Mouse (Mus musculus): ENCODE measurements around the gene Bag5. TPM values are rescaled to one million over a fixed set of nuclear protein-coding genes. Genes with fewer than 3 reads are reported as not detected.
"Not testable (repeated sequence)": the region's sequence is repeated elsewhere in the genome, so short reads cannot be mapped to it uniquely, and the experiment has no call there.

The Bag5 gene
- polyA plus RNA-seq, 1 experiment from 2014 or later, result 71.5 TPM

GRCm38 (mm10) chr12:111669000-111669788 is 43.9 kb downstream of the Bag5 start:
- Histone ChIP-seq H3K4me1 (replicated peaks; ENCODE audit: control insufficient read depth, insufficient read depth, low read length) (peaks cover 32% of the 10 kb centered on the region), H3K4me3 (replicated peaks; ENCODE audit: low read length) (peak overlapping the region; percentile 94), H3K36me3 (ENCODE audit: control insufficient read depth, insufficient read depth) (no peaks in the 10 kb centered on the region; the same call in 1 of the 2 replicates), H3K27ac (ENCODE audit: low read length) (peak overlapping the region; percentile 83), H3K4me2 (ENCODE audit: low read length) (peak overlapping the region; percentile 68), H3K27me3 (replicated peaks; ENCODE audit: control insufficient read depth, insufficient read depth, low read length) (no peaks in the 10 kb centered on the region), H3K9ac (replicated peaks; ENCODE audit: low read depth, low read length) (peak overlapping the region; percentile 38), H3K9me3 (ENCODE audit: control insufficient read depth, low read length) (no peaks in the 10 kb centered on the region)
- WGBS, result 46% methylated on average over 23 of the region's 23 CpGs
- no peak for ATAC-seq

DNA sequence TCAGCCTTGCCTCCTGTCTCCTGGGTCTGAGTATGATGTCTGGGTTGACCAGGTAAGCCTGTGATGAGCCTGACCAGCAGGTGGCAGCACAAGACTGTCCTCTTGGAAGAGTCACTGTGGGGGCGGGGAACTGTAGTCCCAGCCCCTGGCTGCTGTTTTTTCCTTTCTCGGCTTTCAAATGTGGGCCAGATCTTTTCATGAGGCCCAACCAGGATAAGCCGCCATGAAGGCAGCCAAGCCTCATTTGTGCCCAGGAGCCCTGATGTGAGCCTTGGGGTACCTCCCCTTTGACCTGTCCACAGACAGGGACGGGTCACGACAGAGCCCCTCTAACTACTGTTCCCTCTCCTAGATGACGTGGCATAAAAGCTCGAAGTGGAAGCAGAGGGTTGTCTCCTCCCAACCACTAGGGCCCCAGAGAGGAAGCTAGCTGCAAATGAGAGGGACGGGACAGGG is 44.6 kb downstream of the Bag5 start:
- no peaks in the 10 kb centered on the region for H3K9me3 ChIP-seq (ENCODE audit: control insufficient read depth, low read length)
- H3K4me3 ChIP-seq (replicated peaks; ENCODE audit: low read length), result peak overlapping the region; percentile 94; the same call in 1 of the 2 replicates
- no peaks in the 10 kb centered on the region; the same call in 1 of the 2 replicates for H3K36me3 ChIP-seq (ENCODE audit: control insufficient read depth, insufficient read depth)
- peak overlapping the region; percentile 68 for H3K4me2 ChIP-seq (ENCODE audit: low read length)
- peak overlapping the region; percentile 83 for H3K27ac ChIP-seq (ENCODE audit: low read length)
- H3K4me1 ChIP-seq (replicated peaks; ENCODE audit: control insufficient read depth, insufficient read depth, low read length), result peaks cover 32% of the 10 kb centered on the region
- under 1% methylated on average over 8 of the region's 8 CpGs for WGBS
- H3K9ac ChIP-seq (replicated peaks; ENCODE audit: low read depth, low read length), result peak overlapping the region; percentile 38
- no peaks in the 10 kb centered on the region for H3K27me3 ChIP-seq (replicated peaks; ENCODE audit: control insufficient read depth, insufficient read depth, low read length)
- peak; percentile 38 for ATAC-seq

DNA sequence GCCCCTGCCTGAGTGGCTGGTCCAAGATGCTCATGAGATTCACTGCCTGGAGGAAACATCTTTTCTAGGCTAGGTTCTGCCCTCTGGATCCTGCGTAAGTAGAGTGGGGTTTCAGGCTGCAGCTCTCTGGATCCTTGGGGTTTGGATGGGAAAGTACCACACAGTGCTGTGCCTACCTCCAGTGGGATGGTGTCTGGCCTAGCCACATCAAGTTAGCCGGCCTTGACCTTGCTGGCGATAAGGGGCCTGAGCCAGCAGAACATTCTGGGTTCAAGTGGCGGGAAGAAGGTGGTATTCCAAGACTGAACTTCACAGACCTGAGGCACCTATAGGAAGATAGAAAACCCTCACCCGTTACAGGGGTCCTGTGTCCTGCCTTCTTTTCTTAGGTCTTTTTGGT is 45.6 kb downstream of the Bag5 start:
- 96% methylated on average over 5 of the region's 5 CpGs for whole genome bisulfite sequencing
- Histone ChIP-seq H3K27ac (ENCODE audit: low read length) (no peak overlapping the region), H3K4me1 (replicated peaks; ENCODE audit: control insufficient read depth, insufficient read depth, low read length) (peaks cover 25% of the 10 kb centered on the region), H3K4me2 (ENCODE audit: low read length) (no peak overlapping the region), H3K4me3 (replicated peaks; ENCODE audit: low read length) (no peak overlapping the region), H3K27me3 (replicated peaks; ENCODE audit: control insufficient read depth, insufficient read depth, low read length) (no peaks in the 10 kb centered on the region), H3K9ac (replicated peaks; ENCODE audit: low read depth, low read length) (no peak overlapping the region), H3K9me3 (ENCODE audit: control insufficient read depth, low read length) (no peaks in the 10 kb centered on the region), H3K36me3 (ENCODE audit: control insufficient read depth, insufficient read depth) (no peaks in the 10 kb centered on the region; the same call in 1 of the 2 replicates)
- no peak for ATAC-seq

- Histone ChIP-seq H3K4me3 (replicated peaks; ENCODE audit: low read length) (no peak overlapping the region), H3K9me3 (ENCODE audit: control insufficient read depth, low read length) (no peaks in the 10 kb centered on the region), H3K4me2 (ENCODE audit: low read length) (no peak overlapping the region), H3K27me3 (replicated peaks; ENCODE audit: control insufficient read depth, insufficient read depth, low read length) (no peaks in the 10 kb centered on the region), H3K9ac (replicated peaks; ENCODE audit: low read depth, low read length) (no peak overlapping the region), H3K27ac (ENCODE audit: low read length) (no peak overlapping the region; the same call in 1 of the 2 replicates), H3K36me3 (ENCODE audit: control insufficient read depth, insufficient read depth) (no peaks in the 10 kb centered on the region; the same call in 1 of the 2 replicates), H3K4me1 (replicated peaks; ENCODE audit: control insufficient read depth, insufficient read depth, low read length) (peaks cover 23% of the 10 kb centered on the region)
- ATAC-seq, result no peak
- 78% methylated on average over 13 of the region's 13 CpGs for whole genome bisulfite sequencing
Measured at GRCm38 (mm10) chr12:111666380-111666779, 46.7 kb downstream of the Bag5 start.

- no peak for ATAC-seq
- Histone ChIP-seq H3K27me3 (replicated peaks; ENCODE audit: control insufficient read depth, insufficient read depth, low read length) (no peaks in the 10 kb centered on the region), H3K36me3 (ENCODE audit: control insufficient read depth, insufficient read depth) (peaks cover 3% of the 10 kb centered on the region; the same call in 1 of the 2 replicates), H3K9ac (replicated peaks; ENCODE audit: low read depth, low read length) (no peak overlapping the region), H3K9me3 (ENCODE audit: control insufficient read depth, low read length) (no peaks in the 10 kb centered on the region), H3K4me3 (replicated peaks; ENCODE audit: low read length) (no peak overlapping the region), H3K27ac (ENCODE audit: low read length) (no peak overlapping the region), H3K4me1 (replicated peaks; ENCODE audit: control insufficient read depth, insufficient read depth, low read length) (peaks cover 19% of the 10 kb centered on the region), H3K4me2 (ENCODE audit: low read length) (no peak overlapping the region)
- 85% methylated on average over 13 of the region's 13 CpGs for WGBS
Measured at GRCm38 (mm10) chr12:111665041-111665880, 47.8 kb downstream of the Bag5 start.

DNA sequence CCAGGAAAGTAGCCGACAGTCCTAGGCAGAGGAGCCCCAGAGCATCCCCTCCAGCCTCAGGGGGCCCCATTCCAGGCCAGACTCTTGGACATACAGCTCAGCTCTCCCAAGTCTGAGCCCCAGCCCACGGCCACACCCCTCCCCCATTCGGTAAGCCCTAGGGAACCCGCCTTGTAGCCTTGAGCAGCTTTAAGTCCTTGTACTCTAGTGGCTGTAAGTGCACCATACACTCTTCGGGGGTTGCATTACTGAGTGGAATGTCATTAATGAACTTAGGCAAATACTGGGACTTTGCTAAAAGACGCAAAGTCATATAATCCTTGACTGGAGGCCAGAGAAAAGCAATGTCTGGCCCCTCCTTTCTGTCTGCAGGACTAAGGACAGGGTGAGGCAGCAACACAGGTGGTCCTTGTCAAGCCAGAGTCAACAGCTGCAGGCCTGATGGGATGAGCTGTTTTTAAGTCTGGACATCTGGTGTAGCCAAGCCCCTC is 48.9 kb downstream of the Bag5 start:
- WGBS, result 40% methylated on average over 6 of the region's 6 CpGs
- Histone ChIP-seq H3K9ac (replicated peaks; ENCODE audit: low read depth, low read length) (no peak overlapping the region), H3K4me3 (replicated peaks; ENCODE audit: low read length) (no peak overlapping the region), H3K27me3 (replicated peaks; ENCODE audit: control insufficient read depth, insufficient read depth, low read length) (no peaks in the 10 kb centered on the region), H3K36me3 (ENCODE audit: control insufficient read depth, insufficient read depth) (peaks cover 3% of the 10 kb centered on the region; the same call in 1 of the 2 replicates), H3K4me2 (ENCODE audit: low read length) (no peak overlapping the region), H3K27ac (ENCODE audit: low read length) (no peak overlapping the region), H3K9me3 (ENCODE audit: control insufficient read depth, low read length) (no peaks in the 10 kb centered on the region), H3K4me1 (replicated peaks; ENCODE audit: control insufficient read depth, insufficient read depth, low read length) (peaks cover 8% of the 10 kb centered on the region)
- ATAC-seq, result no peak

- Histone ChIP-seq H3K4me1 (replicated peaks; ENCODE audit: control insufficient read depth, insufficient read depth, low read length) (peaks cover 1% of the 10 kb centered on the region), H3K4me2 (ENCODE audit: low read length) (no peak overlapping the region), H3K36me3 (ENCODE audit: control insufficient read depth, insufficient read depth) (peaks cover 3% of the 10 kb centered on the region; the same call in 1 of the 2 replicates), H3K27ac (ENCODE audit: low read length) (no peak overlapping the region), H3K9me3 (ENCODE audit: control insufficient read depth, low read length) (no peaks in the 10 kb centered on the region), H3K4me3 (replicated peaks; ENCODE audit: low read length) (no peak overlapping the region), H3K27me3 (replicated peaks; ENCODE audit: control insufficient read depth, insufficient read depth, low read length) (no peaks in the 10 kb centered on the region), H3K9ac (replicated peaks; ENCODE audit: low read depth, low read length) (no peak overlapping the region)
- 78% methylated on average over 17 of the region's 17 CpGs for WGBS
- ATAC-seq, result no peak
Measured at GRCm38 (mm10) chr12:111663228-111664143, 49.6 kb downstream of the Bag5 start.

GRCm38 (mm10) chr12:111661554-111661953 is 51.5 kb downstream of the Bag5 start:
- not testable (repeated sequence) for H3K9ac ChIP-seq (replicated peaks; ENCODE audit: low read depth, low read length); H3K4me2 ChIP-seq (ENCODE audit: low read length); H3K9me3 ChIP-seq (ENCODE audit: control insufficient read depth, low read length); H3K4me3 ChIP-seq (replicated peaks; ENCODE audit: low read length); ATAC-seq; H3K4me1 ChIP-seq (replicated peaks; ENCODE audit: control insufficient read depth, insufficient read depth, low read length); H3K36me3 ChIP-seq (ENCODE audit: control insufficient read depth, insufficient read depth); H3K27ac ChIP-seq (ENCODE audit: low read length); H3K27me3 ChIP-seq (replicated peaks; ENCODE audit: control insufficient read depth, insufficient read depth, low read length)
- WGBS, result 97% methylated on average over 11 of the region's 11 CpGs

Data from forebrain, embryonic 16.5 days (tissue).